Mouse (Mus musculus) lung, postnatal 14 days (tissue): ENCODE results near the gene Unc80.
A peak's percentile ranks its signal among the peaks of the same experiment; 100 is the strongest.
"Not testable (repeated sequence)": the region's sequence is repeated elsewhere in the genome, so short reads cannot be mapped to it uniquely, and the experiment has no call there.

ENCODE experiments used
- DNase-seq: peaks from one replicate; pipeline ENCODE4 v3.0.0; 2021

Unc80 gene

DNA sequence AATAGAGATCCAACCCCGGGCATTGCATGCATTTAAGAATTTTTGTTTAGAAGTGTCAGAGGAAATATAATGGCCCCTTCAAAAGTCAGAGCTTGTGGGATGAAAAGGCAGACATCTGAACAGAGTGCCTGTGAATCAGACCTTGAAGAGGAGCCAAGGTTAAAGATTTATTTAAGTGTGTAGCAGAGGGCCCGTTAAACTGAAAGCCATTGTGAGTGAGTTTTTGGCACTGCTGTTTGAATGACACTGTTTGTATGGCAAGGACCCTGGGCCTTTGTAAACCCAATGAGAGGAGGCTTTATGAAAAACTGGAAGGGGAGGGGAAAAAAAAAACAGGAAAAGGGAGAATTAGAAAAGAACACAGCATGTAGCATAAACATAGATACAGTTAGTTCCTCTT, 170.0 kb downstream of the Unc80 start:
- DNase-seq: no peak

DNA sequence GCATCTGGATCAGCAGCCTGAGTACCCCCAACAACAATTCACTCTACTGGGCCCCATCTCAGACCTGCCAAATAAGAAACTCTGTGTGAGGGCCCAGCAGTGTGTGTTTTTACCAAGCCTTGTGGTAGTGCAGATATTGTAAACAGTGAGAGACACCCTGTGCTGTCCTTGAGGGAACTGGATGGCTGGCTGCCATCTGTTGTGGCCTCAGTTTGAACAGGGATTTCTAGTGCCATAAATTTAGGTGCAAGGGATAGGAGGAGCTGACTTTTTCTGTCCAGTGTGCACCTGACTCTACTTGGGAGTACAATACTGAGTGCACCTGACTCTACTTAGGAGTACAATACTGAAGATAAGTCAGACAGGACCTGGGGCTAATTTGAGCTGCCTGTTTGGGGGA, 178.7 kb downstream of the Unc80 start:
- no peak for DNase-seq

DNA sequence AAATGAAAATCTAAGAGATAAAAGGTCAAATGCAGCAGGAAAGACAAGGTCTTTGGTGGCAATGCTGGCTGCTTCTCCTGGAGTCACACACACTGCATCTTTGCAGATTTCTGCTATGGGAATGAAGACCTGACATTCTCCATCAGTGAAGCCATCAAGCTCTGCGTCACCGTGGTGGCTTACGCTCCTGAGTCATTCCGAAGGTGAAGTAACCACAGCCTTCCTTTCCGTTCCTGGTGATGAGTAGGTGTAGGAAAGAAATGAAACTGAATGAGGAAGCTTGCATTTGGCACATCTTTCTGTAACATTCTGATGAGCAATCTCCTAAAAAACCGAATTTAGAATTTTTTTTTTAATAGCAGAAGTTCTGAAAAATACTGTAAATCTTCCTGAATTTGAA, 181.4 kb downstream of the Unc80 start:
- no peak for DNase-seq

DNA sequence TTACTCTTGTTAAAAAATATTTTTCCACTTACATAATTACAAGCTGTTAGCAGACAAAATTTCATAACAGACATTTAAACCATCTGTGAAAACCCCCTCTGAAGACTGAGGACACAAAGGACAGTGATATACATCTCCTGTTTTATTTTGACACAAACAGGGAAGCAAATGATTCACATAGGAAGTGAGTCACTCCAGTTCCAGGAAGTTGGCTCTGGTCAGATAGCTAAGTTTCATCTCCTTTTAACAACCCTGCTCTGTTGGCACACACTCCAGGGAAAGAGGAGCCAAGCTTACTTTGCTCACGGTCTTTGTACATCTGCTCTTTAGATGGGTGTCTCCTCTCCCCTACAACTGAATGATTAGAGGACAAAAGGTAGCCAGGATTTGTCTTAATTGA, 181.8 kb downstream of the Unc80 start:
- DNase-seq: no peak

DNA sequence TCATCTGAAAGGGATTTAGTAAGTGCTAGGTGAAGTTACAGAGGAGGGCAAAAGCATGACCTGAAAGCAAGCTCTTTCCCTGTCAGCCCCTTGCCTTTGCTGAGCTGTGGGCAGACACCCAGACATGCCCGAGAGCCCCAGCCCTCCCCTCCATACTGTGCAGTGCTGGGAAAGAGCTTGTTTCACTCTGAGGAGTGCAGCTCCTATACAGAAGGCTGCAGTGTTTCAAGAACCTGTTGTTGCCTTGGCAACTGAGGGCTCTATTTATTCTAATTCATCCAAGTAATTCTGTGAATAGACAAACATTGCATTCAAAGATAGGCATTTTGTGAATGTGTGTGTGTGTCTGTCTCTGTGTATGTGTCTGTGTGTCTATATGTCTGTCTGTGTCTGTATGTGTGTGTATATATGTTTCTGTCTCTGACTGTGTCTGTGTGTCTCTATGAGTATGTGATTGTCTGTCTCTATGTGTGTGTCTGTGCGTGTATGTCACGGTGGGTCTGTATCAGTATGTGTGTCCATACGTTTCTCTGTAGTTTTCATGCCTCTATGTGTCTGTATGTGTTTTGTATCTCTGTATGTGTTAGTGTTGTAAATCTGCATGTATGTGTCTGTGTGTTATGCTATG, 187.1 kb downstream of the Unc80 start:
- DNase-seq: no peak

DNA sequence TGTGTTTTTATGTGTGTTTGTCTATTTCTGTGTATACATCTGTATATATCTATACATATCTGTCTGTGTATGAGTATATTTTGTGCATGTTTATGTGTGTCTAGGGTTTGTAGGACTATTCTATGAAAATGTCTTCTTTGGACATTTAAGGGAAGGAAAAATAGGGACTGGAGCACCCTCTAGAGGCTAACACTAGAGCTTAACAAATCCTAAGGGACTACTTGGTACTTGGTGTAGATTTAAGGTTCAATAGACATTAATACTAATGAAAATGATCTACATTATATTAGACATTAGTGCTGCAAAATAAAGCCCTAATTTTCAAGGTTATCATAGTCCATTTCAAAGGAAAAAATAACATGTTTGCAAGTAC, 187.6 kb downstream of the Unc80 start:
- peak; percentile 10 for DNase-seq

DNA sequence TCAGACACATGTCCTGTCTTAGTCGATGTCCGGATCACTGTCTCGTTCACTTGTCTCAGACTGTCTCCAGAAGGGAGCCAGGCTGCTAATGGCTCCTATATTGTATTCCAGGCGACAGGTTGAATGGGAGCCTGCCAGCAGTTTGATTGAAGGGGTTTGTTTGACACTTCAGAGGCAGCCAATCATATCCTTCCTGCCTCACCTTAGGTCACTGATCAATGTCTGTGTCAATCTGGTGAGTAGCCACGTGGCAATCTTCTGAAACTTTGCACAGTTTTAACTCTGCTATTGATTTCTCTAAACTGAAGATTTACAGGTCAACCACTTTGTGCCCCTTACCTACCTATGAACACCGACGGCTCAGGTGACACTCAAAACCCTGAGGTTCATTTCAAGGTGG, 203.3 kb downstream of the Unc80 start:
- DNase-seq: no peak

DNA sequence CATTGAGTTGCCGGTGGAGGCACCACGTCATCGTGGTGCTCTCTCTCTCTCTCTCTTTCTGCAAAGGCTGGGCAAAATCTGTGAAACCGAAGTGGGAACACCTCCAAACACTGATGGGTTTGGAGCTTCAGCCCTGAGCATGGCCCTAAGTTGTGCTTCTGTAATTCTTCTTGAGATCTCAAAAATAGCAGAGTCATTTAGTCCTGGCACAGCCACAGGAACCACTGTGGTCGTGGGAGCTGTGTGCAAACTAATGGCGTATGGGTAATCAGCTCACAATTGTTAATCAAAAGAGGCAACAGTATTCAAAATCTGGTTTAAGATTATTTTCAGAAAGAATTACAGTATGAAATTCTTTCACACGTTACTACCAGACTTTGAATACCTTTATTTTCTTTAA, 204.6 kb downstream of the Unc80 start:
- no peak for DNase-seq

DNA sequence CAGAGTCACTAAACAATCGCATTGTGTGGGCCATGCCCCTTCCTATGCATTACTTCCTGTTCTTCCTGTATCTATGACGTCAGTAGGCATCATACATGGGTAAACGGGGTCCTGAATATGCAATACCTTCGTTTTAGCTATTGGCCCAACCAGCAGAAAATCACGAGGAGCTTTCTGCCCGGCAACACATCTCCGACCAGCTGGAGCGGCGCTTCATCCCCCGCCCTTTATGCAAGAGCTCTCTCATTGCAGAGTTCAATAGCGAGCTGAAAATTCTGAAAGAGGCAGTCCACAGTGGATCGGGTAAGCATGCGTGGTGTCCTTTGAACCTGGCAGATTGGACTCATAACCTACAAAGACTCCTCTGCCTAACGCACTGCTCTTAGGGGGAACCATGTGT, 209.8 kb downstream of the Unc80 start:
- no peak for DNase-seq

DNA sequence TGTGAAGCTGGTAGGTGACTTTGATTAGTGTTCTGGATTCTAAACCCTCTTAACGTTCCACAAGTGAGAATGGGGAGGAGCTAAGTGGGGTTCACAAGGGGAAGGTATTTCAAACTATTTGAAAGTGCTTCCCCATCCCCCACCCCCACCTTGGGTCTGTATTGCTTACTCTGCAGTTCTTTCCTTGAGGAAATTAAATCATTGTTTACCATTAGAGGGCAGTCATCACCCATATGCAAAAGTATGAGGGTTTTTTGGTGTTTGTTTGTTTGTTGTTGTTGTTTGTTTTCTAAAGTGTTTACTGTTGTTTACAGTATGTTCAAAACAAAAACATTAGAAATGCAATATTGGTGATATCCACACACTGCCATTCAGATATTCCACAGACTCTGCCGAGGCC, 210.5 kb downstream of the Unc80 start:
- DNase-seq: no peak

DNA sequence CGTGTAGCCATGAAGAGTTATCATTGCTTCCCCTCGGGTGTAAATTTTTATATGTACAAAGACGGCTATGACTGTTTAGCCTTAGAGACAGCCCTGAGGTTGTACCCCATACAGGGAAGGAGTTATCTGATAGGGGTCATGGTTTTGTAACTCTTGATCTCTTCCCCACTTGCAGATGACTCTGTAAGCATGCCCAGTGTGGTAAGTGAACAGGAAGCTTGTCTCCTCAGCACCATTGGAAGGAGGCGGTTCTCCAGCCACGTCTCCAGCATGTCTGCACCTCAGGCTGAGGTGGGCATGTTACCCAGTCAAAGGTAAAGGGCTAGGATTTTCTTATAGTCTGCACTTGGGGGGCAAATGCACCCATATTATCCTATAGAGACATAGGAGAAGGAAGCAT, 214.8 kb downstream of the Unc80 start:
- no peak for DNase-seq

DNA sequence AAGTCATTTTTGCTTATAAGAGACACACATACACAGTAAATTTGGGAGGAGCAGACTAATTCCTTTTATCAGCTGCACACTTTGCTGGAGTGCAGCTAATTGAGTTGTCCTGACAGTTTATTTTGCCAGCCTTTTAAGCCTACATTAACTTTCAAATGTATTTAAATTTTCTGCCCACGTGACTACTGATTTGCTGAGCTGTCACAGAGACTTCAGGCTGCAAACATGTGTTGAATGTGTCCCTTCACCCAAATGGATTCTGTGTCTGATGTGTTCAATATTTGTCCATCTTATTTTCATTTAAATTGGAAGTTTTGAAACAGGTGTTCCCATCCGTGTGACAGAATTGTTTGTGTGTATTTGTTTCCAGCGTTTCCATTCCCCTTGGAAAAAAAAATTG, 223.6 kb downstream of the Unc80 start:
- no peak for DNase-seq

DNA sequence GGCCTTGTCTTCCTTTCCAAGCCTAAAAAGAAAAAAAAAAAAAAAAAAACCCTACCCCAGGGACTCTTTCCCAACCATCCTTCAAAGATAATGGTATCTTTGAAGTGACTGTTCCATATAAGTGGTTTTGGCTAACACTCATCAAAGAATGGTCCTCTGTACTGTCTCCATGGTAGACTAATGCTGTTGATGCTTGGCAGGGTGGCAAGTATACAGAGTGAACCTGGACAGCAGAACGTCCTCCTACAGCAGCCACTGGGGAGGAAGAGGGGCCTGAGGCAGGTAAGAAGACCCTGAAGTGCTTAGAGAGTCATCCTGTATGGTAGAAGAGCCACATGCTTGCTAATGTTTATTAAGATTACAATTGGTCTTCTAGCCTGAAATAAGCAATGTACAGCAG, 224.1 kb downstream of the Unc80 start:
- no peak for DNase-seq

DNA sequence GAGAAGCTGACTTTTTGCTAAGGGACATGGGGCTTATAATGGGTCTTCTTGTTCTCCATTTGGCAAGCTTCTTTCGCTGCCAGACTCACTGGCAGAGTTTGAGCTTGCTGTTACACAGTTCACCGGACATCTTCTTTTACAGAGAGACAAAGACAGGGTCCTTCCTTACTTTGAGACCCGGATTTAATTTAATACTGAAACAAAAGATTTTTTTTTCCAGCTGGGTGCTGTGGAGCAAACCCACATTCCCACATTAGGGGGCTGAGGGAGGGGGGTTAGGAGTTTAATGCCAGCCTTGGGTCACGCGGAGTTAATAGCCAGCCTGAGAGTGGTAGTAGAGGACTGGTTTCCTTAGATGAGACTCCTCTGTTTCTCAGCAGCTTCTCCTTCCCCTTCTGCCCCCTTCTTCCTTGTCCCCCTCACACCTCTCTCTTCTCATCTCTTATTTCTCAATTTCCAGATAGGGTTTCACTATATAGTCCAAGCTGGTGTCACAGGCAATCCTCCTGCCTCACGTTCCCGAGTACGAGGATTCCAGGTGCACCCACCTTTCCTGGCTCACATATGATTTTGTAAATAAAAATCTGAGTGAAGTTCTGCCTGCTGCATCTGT, 224.7 kb downstream of the Unc80 start:
- no peak for DNase-seq

DNA sequence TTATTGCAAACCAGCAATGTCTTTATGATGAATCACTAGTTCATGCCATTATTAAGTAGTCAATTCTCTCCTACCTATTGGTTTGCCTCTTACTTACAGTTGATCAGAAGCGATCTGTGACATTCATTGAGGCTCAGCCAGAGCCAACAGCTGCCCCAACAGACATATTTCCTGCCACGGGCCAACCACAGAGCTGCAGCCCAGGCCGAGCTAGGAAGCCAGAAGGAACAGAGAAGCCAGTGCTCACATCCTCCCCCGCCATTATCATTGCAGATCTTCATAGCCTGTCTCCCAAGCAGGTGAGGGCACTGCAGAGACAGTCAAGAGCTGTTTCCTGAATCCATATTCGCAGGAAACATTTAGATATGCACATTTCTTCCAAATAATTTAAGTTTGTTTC, 226.1 kb downstream of the Unc80 start:
- no peak for DNase-seq

DNA sequence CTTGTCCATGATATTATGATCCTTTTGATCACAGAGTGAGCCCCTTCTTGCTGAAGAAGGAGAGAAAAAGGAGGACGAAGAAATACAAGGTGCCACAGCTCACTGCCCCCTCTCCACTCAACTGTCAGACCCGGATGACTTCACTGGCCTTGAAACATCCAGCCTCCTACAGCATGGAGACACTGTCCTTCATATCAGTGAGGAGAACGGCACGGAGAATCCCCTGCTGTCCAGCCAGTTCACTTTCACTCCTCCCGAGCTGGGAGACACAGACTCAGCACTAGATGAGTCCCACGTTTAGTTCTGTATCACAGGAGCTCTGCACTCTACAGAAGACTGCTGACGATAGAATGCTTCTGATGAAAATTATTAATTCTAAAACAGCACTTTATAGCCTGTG, 227.1 kb downstream of the Unc80 start:
- DNase-seq: no peak

DNA sequence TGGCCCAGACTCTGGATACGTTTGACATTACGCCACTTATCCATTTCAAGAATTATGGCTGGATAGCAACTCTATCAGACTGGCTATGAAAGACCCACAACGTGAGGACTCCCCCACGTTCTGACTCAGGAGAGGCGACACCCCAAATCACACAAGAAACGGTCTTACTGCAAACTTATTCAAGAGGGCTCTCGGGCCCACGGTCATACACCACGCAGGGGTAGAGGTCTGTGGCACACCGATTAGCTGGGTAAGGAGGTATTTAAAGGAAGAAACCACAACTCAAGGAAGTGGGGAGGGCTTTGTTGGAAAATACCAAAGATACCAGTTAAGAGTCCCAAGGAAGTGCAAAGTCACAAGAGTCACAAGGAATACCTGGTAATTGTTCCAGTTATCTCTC, 231.5 kb downstream of the Unc80 start:
- not testable (repeated sequence) for DNase-seq

DNA sequence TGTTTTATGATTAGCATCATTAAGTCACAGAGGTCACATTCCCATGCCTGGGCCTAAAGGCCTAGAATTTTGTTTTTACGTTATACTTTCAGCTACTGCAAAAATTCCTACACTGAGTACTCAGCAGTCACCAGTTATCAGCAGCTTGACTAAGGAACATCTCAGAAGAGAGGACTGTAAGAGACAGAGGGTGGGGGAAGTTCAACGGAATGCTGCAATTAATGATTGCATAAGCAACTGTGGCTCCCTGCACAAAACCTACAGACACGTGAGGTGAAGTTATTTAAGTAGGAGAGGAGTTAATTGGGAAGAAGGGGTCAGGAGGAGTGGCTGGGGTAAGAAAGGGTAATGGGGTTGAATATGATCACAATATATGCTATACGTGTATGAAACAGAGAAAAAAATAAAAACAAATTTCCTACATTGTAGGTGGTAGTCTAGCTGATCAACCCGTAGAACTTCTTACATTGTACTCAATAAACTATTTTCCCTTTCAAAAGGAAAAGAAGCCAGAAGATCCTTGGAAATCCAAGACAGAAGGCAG, 232.1 kb downstream of the Unc80 start:
- peak; percentile 4 for DNase-seq

DNA sequence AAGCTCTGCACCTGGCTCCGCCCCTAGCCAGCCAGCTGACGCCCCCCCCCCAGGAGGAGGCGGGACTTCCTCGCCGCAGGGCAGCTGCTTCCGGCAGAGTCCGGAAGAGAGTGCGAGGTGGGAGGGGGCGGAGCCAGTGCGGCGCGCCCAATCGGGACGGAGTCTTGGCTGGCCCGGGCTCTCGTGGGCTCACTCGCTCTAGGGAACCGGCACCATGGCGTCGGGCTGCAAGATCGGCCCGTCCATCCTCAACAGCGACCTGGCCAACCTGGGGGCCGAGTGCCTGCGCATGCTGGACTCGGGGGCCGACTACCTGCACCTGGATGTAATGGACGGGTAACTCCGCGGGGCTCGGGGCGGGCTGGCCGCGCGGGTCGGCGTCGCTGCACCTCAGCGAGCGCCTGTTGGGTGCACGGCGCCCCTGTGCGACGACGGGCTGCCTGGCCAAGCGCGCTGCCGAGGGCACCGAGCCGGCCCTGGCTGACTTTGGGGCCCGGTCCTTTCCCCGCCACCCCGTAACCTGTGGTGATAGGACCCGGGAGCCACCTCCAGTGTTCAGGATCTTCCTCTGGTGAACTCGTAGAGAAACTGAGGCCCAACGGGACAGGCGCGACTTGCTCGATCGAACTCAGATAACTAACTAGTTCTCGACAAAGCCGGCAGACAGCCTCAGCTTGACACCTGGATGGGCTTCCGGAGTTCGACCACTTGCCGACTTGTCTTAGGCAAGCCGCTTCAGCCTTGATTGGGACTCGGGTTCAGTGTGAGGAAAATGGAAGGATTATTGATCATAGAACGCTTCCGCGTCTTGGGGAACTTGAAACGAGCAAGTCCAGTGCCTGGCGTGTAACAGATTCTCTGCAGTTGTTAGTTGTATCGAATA, 232.8 kb downstream of the Unc80 start, which contains the start of gene Rpe:
Gene Rpe, plus strand, starts transcription at position 139 of the 883 bp plus-strand sequence.
- peak; percentile 94 for DNase-seq

DNA sequence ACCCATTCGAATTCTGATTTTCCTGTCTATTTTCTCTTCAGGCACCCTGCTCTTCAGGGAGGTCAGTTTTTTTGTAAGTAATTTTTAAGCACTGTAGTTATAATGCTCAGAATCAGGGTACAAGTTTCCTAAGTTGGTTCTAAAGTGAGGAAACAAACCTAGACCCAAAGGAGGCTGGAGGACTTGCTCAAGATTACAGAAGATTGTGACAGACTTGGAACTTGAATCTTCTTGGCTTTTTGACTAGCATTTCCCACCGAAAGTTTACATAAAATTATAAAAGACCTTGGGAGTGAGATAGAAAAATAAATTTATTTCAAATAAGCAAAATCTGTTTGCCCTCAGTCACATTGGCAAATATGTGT, 233.4 kb downstream of the Unc80 start:
- DNase-seq: no peak

DNA sequence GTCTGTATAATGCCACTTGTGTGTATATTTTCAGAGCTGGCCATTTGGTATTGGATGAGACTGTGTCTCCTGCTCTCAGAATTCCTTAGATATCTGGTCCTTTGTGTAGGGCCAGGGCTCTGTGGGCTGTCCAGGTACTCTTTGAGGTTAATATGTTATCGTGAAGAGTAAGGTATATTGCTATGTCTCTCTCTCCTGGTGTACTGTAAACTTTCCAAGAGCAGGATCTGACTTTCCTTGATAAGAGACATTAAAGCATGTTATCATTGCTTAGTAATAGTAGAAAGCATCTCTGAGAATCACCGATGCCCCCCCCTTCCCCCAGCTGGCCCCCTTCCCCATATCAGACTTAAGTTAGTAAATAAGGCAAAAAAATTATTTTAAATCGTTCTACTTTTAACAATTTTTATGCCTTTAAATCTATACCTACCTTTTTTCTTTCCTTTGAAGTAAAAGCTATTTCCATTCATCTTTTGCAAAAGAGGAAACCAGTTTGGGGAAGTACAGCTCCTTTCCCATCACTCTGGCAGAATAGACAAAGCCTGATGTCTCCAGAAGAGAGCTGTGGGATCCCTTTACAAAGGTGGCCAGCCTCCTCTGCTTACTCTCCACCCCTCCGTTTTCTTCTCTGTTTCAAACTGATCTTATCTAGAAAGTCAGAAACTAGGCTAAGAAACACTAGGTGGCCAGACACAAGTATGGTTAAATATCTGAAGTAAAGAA, 234.6 kb downstream of the Unc80 start:
- DNase-seq: no peak

DNA sequence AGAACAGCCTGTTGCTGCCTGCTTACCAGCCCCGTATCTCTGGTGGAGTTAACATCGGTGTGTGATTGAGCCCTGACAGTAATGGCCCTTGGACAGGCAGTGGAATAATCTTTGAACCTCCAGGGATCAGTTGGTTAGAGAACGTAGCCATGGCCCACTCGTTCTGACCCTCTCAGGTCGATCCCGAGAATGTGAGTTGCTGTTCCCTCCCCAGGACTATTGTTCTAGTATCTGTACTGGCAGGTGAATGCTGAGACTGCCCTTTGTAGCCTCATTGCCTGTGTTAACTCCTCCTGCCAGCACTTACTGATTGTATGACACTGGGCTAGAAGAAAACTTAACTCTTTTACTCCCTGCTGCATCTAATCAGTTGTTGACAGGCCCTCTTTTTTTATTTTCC, 236.4 kb downstream of the Unc80 start:
- no peak for DNase-seq

DNA sequence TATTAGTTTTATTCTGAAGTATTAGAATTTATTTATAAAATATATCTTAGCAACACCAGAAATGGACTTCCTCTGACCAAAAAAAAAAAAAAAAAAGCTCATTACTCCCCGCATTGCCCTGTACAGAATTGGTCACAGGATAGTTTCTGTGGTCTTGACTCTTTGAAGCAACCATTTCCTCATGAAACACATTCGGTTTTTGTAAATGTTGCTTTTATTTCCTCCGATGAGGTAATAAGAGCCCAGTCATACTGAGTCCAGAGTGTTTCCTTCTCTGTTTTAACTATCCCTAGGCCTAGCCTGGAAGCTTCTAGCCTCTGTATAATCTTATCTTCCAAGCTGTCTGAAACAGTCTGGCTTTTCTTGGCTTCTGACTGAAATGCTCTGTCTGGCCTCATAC, 244.7 kb downstream of the Unc80 start:
- no peak for DNase-seq
